Mouse (Mus musculus) adrenal gland, adult 2 months (tissue): ENCODE data around the gene BC107364. TPM values are rescaled to one million over a fixed set of nuclear protein-coding genes. Genes with fewer than 3 reads are reported as not detected.
"Not testable (repeated sequence)": the region's sequence is repeated elsewhere in the genome, so short reads cannot be mapped to it uniquely, and the experiment has no call there.

Experiments
- DNase-seq: peaks from one replicate; pipeline ENCODE4 v3.0.0; 2021
- polyA plus RNA-seq: library from polyadenylated mRNA; depleted of rRNA; stranded (reverse); fragments of >200 nt; gene quantifications from 2 replicates; pipeline ENCODE4 v1.2.3, GENCODE M21; 2012; rRNA removed
- total RNA-seq, 2 experiments: library from RNA; stranded (reverse); gene quantifications; 2 replicates each; pipeline ENCODE4 v1.2.3; 2021

Gene BC107364
- total and polyA plus RNA-seq, 3 experiments = not detected

- peak; percentile 86 for DNase-seq
Measured at GRCm38 (mm10) chr3:96414126-96414950, 37.8 kb downstream of the BC107364 start.

GRCm38 (mm10) chr3:96413581-96414125 lies 38.5 kb downstream of the BC107364 start:
- DNase-seq = no peak

- no peak for DNase-seq
Measured at GRCm38 (mm10) chr3:96411821-96412220, 40.3 kb downstream of the BC107364 start.

- peak; percentile 60 for DNase-seq
Measured at GRCm38 (mm10) chr3:96410966-96411365, 41.1 kb downstream of the BC107364 start.

- DNase-seq = peak; percentile 23
Measured at GRCm38 (mm10) chr3:96409701-96410246, 42.3 kb downstream of the BC107364 start.

GRCm38 (mm10) chr3:96408111-96408510 lies 44.0 kb downstream of the BC107364 start:
- not testable (repeated sequence) for DNase-seq

- no peak for DNase-seq
Measured at GRCm38 (mm10) chr3:96405541-96406503, 46.3 kb downstream of the BC107364 start.

GRCm38 (mm10) chr3:96405004-96405403 lies 47.1 kb downstream of the BC107364 start:
- DNase-seq = no peak

GRCm38 (mm10) chr3:96404450-96404849 lies 47.7 kb downstream of the BC107364 start:
- no peak for DNase-seq

- no peak for DNase-seq
Measured at GRCm38 (mm10) chr3:96403016-96403415, 49.1 kb downstream of the BC107364 start.

GRCm38 (mm10) chr3:96401832-96402501 lies 50.1 kb downstream of the BC107364 start:
- peak; percentile 31 for DNase-seq

- DNase-seq = no peak
Measured at GRCm38 (mm10) chr3:96401474-96401831, 50.7 kb downstream of the BC107364 start.

GRCm38 (mm10) chr3:96398911-96399310 lies 53.2 kb downstream of the BC107364 start:
- DNase-seq = no peak

- DNase-seq = no peak
Measured at GRCm38 (mm10) chr3:96396857-96397256, 55.2 kb downstream of the BC107364 start.

GRCm38 (mm10) chr3:96387202-96387601 lies 64.9 kb downstream of the BC107364 start:
- DNase-seq = not testable (repeated sequence)

Other genes with a start within 250 kb of the BC107364 start
- gene Bola1, start 232.6 kb downstream of the BC107364 start, total RNA-seq = 10 to 100 TPM; 29.6 to 38.9 TPM
- 95.5 and 96.5 TPM in 2 replicates for gene Bola1, start 232.6 kb downstream of the BC107364 start, polyA plus RNA-seq
- 1 to 10 TPM; 3.1 to 8.3 TPM for gene Hist2h2ab, start 232.4 kb downstream of the BC107364 start, total RNA-seq
- gene Hist2h2ab, start 232.4 kb downstream of the BC107364 start, polyA plus RNA-seq = 0.93 and 4.7 TPM in 2 replicates
- 10 to 100 TPM; 41.3 to 58.9 TPM for gene Hist2h2ac, start 231.4 kb downstream of the BC107364 start, total RNA-seq
- gene Hist2h2ac, start 231.4 kb downstream of the BC107364 start, polyA plus RNA-seq = 5.1 TPM in 2 replicates
- 10 to 100 TPM; 15.6 to 23.5 TPM for gene Hist2h2be, start 231.2 kb downstream of the BC107364 start, total RNA-seq
- 6.1 and 6.4 TPM in 2 replicates for gene Hist2h2be, start 231.2 kb downstream of the BC107364 start, polyA plus RNA-seq
- 10 to 100 TPM; 21.8 to 28.5 TPM for gene Hist2h3c2, start 213.2 kb downstream of the BC107364 start, total RNA-seq
- gene Hist2h3c2, start 213.2 kb downstream of the BC107364 start, polyA plus RNA-seq = 59.6 and 80.3 TPM in 2 replicates
- gene Hist2h2aa2, start 212.0 kb downstream of the BC107364 start, total RNA-seq = 100 to 1,000 TPM; 493 to 563 TPM
- gene Hist2h2aa2, start 212.0 kb downstream of the BC107364 start, polyA plus RNA-seq = 686 and 751 TPM in 2 replicates
- gene Hist2h2aa1, start 206.8 kb downstream of the BC107364 start, total RNA-seq = 10 to 100 TPM in 1 of 2 experiments, not detected in 1; 21.4 TPM
- gene Hist2h2aa1, start 206.8 kb downstream of the BC107364 start, polyA plus RNA-seq = 503 and 643 TPM in 2 replicates
- gene Hist2h3c1, start 205.6 kb downstream of the BC107364 start, total RNA-seq = 1 to 10 TPM in 1 of 2 experiments, not detected in 1; 2.0 TPM
- gene Hist2h3c1, start 205.6 kb downstream of the BC107364 start, polyA plus RNA-seq = not detected in 2 replicates
- gene Hist2h4, start 189.0 kb downstream of the BC107364 start, total RNA-seq = 10 to 100 TPM; 15.2 to 26.7 TPM
- 2.7 and 2.8 TPM in 2 replicates for gene Hist2h4, start 189.0 kb downstream of the BC107364 start, polyA plus RNA-seq
- gene Hist2h3b, start 183.7 kb downstream of the BC107364 start, total RNA-seq = 10 to 100 TPM; 50.8 to 65.4 TPM
- gene Hist2h3b, start 183.7 kb downstream of the BC107364 start, polyA plus RNA-seq = 30.9 and 38.0 TPM in 2 replicates
- gene Hist2h2bb, start 182.6 kb downstream of the BC107364 start, total RNA-seq = 10 to 100 TPM; 61.7 to 85.5 TPM
- 0.93 TPM in 1 of 2 replicates, not detected in the other for gene Hist2h2bb, start 182.6 kb downstream of the BC107364 start, polyA plus RNA-seq
- gene Fcgr1, start 158.3 kb downstream of the BC107364 start, total RNA-seq = 1 to 10 TPM; 1.9 to 2.1 TPM
- gene Fcgr1, start 158.3 kb downstream of the BC107364 start, polyA plus RNA-seq = 2.2 and 2.3 TPM in 2 replicates
- under 1 TPM in 1 of 2 experiments, not detected in 1; 0.23 TPM for gene Hfe2, start 72.9 kb upstream of the BC107364 start, total RNA-seq
- gene Hfe2, start 72.9 kb upstream of the BC107364 start, polyA plus RNA-seq = 0.11 and 0.31 TPM in 2 replicates
- 100 to 1,000 TPM; 421 to 430 TPM for gene Txnip, start 105.7 kb upstream of the BC107364 start, total RNA-seq
- 390 and 481 TPM in 2 replicates for gene Txnip, start 105.7 kb upstream of the BC107364 start, polyA plus RNA-seq
- not detected for gene Gm16253, start 124.7 kb upstream of the BC107364 start, total RNA-seq
- not detected in 2 replicates for gene Gm16253, start 124.7 kb upstream of the BC107364 start, polyA plus RNA-seq
- 10 to 100 TPM; 32.5 to 38.5 TPM for gene Polr3gl, start 141.9 kb upstream of the BC107364 start, total RNA-seq
- gene Polr3gl, start 141.9 kb upstream of the BC107364 start, polyA plus RNA-seq = 19.9 and 21.4 TPM in 2 replicates
- gene Ankrd34a, start 144.3 kb upstream of the BC107364 start, total RNA-seq = 1 to 10 TPM in 1 of 2 experiments, under 1 TPM in 1; 0.75 to 2.3 TPM
- gene Ankrd34a, start 144.3 kb upstream of the BC107364 start, polyA plus RNA-seq = 1.8 and 2.0 TPM in 2 replicates
- 10 to 100 TPM; 31.2 to 46.4 TPM for gene Lix1l, start 148.8 kb upstream of the BC107364 start, total RNA-seq
- 17.6 and 21.1 TPM in 2 replicates for gene Lix1l, start 148.8 kb upstream of the BC107364 start, polyA plus RNA-seq
- gene Rbm8a, start 177.6 kb upstream of the BC107364 start, total RNA-seq = 10 to 100 TPM; 69.2 to 85.3 TPM
- 1.3 and 2.3 TPM in 2 replicates for gene Rbm8a, start 177.6 kb upstream of the BC107364 start, polyA plus RNA-seq
- gene Pex11b, start 183.1 kb upstream of the BC107364 start, total RNA-seq = 10 to 100 TPM; 42.3 to 48.4 TPM
- 31.8 and 32.6 TPM in 2 replicates for gene Pex11b, start 183.1 kb upstream of the BC107364 start, polyA plus RNA-seq
- under 1 TPM; 0.21 to 0.35 TPM for gene Gm42957, start 183.2 kb upstream of the BC107364 start, total RNA-seq
- gene Gm42957, start 183.2 kb upstream of the BC107364 start, polyA plus RNA-seq = 0.02 TPM in 1 of 2 replicates, not detected in the other
- 1 to 10 TPM; 1.3 to 1.9 TPM for gene Itga10, start 193.3 kb upstream of the BC107364 start, total RNA-seq
- 1.3 and 1.6 TPM in 2 replicates for gene Itga10, start 193.3 kb upstream of the BC107364 start, polyA plus RNA-seq
- gene Ankrd35, start 217.8 kb upstream of the BC107364 start, total RNA-seq = 1 to 10 TPM; 3.0 to 4.6 TPM
- gene Ankrd35, start 217.8 kb upstream of the BC107364 start, polyA plus RNA-seq = 1.5 and 3.3 TPM in 2 replicates
- 10 to 100 TPM; 20.3 to 24.5 TPM for gene Pias3, start 244.1 kb upstream of the BC107364 start, total RNA-seq
- 38.9 and 43.9 TPM in 2 replicates for gene Pias3, start 244.1 kb upstream of the BC107364 start, polyA plus RNA-seq